Mouse (Mus musculus): ENCODE data around the gene Sdhaf1. TPM values are rescaled to one million over a fixed set of nuclear protein-coding genes. Genes with fewer than 3 reads are reported as not detected.

The Sdhaf1 gene
- total and polyA plus RNA-seq, 2 experiments from 2014 or later: 16.5 to 23.3 TPM

- Histone ChIP-seq H3K9me3 (replicated peaks; ENCODE audit: control insufficient read depth, low read length) (no peaks in the 10 kb centered on the region), H3K4me3 (ENCODE audit: low read depth, low read length) (no peak overlapping the region), H3K9ac (replicated peaks; ENCODE audit: low read depth, low read length) (no peak overlapping the region), H3K27ac (ENCODE audit: low read depth) (no peak overlapping the region), H3K4me1 (ENCODE audit: control insufficient read depth, insufficient read depth) (no peaks in the 10 kb centered on the region), H3K36me3 (replicated peaks; ENCODE audit: control insufficient read depth, insufficient read depth, low read length) (no peaks in the 10 kb centered on the region), H3K27me3 (ENCODE audit: control insufficient read depth, insufficient read depth, low read length) (no peaks in the 10 kb centered on the region), H3K4me2 (ENCODE audit: low read depth, low read length) (no peak overlapping the region)
- TF ChIP-seq CTCF (IDR thresholded peaks at IDR 0.05; ENCODE audit: low read depth): no peak
- TF ChIP-seq EP300 (IDR thresholded peaks at IDR 0.05; ENCODE audit: low read depth): no peak
- DNase-seq (ENCODE audit: low spot score): no peak
- WGBS: 76% methylated on average over 16 of the region's 16 CpGs
- no peak for ATAC-seq (ENCODE audit: insufficient read depth, low read depth)
These were observed 26.4 kb downstream of the Sdhaf1 start for GRCm38 (mm10) chr7:30297266-30297665.

- WGBS: 88% methylated on average over 15 of the region's 15 CpGs
- Histone ChIP-seq H3K4me3 (ENCODE audit: low read depth, low read length) (no peak overlapping the region), H3K27me3 (ENCODE audit: control insufficient read depth, insufficient read depth, low read length) (no peaks in the 10 kb centered on the region), H3K9ac (replicated peaks; ENCODE audit: low read depth, low read length) (no peak overlapping the region), H3K36me3 (replicated peaks; ENCODE audit: control insufficient read depth, insufficient read depth, low read length) (no peaks in the 10 kb centered on the region), H3K27ac (ENCODE audit: low read depth) (no peak overlapping the region), H3K4me2 (ENCODE audit: low read depth, low read length) (no peak overlapping the region), H3K9me3 (replicated peaks; ENCODE audit: control insufficient read depth, low read length) (no peaks in the 10 kb centered on the region), H3K4me1 (ENCODE audit: control insufficient read depth, insufficient read depth) (no peaks in the 10 kb centered on the region)
- no peak for TF ChIP-seq EP300 (IDR thresholded peaks at IDR 0.05; ENCODE audit: low read depth)
- TF ChIP-seq CTCF (IDR thresholded peaks at IDR 0.05; ENCODE audit: low read depth): no peak
- no peak for DNase-seq (ENCODE audit: low spot score)
- no peak for ATAC-seq (ENCODE audit: insufficient read depth, low read depth)
These were observed 26.9 kb downstream of the Sdhaf1 start for GRCm38 (mm10) chr7:30296816-30297215.

GRCm38 (mm10) chr7:30295103-30295502 is 28.6 kb downstream of the Sdhaf1 start:
- H3K4me3 ChIP-seq (ENCODE audit: low read depth, low read length): no peak overlapping the region
- ATAC-seq (ENCODE audit: insufficient read depth, low read depth) (peak; percentile 67; the same call in 1 of the 2 replicates), DNase-seq (ENCODE audit: low spot score) (peak; percentile 86)
- H3K27me3 ChIP-seq (ENCODE audit: control insufficient read depth, insufficient read depth, low read length): no peaks in the 10 kb centered on the region
- H3K4me1 ChIP-seq (ENCODE audit: control insufficient read depth, insufficient read depth): 0 out of 2 replicates have a peak, but pooled peaks cover 6% of the 10 kb centered on the region
- H3K9me3 ChIP-seq (replicated peaks; ENCODE audit: control insufficient read depth, low read length): no peaks in the 10 kb centered on the region
- H3K4me2 ChIP-seq (ENCODE audit: low read depth, low read length): no peak overlapping the region
- 32% methylated on average over 10 of the region's 10 CpGs for WGBS
- no peak overlapping the region for H3K27ac ChIP-seq (ENCODE audit: low read depth)
- H3K9ac ChIP-seq (replicated peaks; ENCODE audit: low read depth, low read length): no peak overlapping the region
- TF ChIP-seq EP300 (IDR thresholded peaks at IDR 0.05; ENCODE audit: low read depth): no peak
- TF ChIP-seq CTCF (IDR thresholded peaks at IDR 0.05; ENCODE audit: low read depth): no peak
- H3K36me3 ChIP-seq (replicated peaks; ENCODE audit: control insufficient read depth, insufficient read depth, low read length): no peaks in the 10 kb centered on the region

GRCm38 (mm10) chr7:30294296-30294695 is 29.4 kb downstream of the Sdhaf1 start:
- Histone ChIP-seq H3K36me3 (replicated peaks; ENCODE audit: control insufficient read depth, insufficient read depth, low read length) (no peaks in the 10 kb centered on the region), H3K4me2 (ENCODE audit: low read depth, low read length) (no peak overlapping the region), H3K4me1 (ENCODE audit: control insufficient read depth, insufficient read depth) (0 out of 2 replicates have a peak, but pooled peaks cover 6% of the 10 kb centered on the region), H3K4me3 (ENCODE audit: low read depth, low read length) (no peak overlapping the region), H3K27me3 (ENCODE audit: control insufficient read depth, insufficient read depth, low read length) (no peaks in the 10 kb centered on the region), H3K9me3 (replicated peaks; ENCODE audit: control insufficient read depth, low read length) (no peaks in the 10 kb centered on the region), H3K27ac (ENCODE audit: low read depth) (no peak overlapping the region), H3K9ac (replicated peaks; ENCODE audit: low read depth, low read length) (no peak overlapping the region)
- DNase-seq (ENCODE audit: low spot score): no peak
- 75% methylated on average over 5 of the region's 5 CpGs for WGBS
- TF ChIP-seq EP300 (IDR thresholded peaks at IDR 0.05; ENCODE audit: low read depth) (no peak), CTCF (IDR thresholded peaks at IDR 0.05; ENCODE audit: low read depth) (no peak)
- ATAC-seq (ENCODE audit: insufficient read depth, low read depth): no peak

- no peak for ATAC-seq (ENCODE audit: insufficient read depth, low read depth)
- Histone ChIP-seq H3K36me3 (replicated peaks; ENCODE audit: control insufficient read depth, insufficient read depth, low read length) (no peaks in the 10 kb centered on the region), H3K4me2 (ENCODE audit: low read depth, low read length) (no peak overlapping the region), H3K4me3 (ENCODE audit: low read depth, low read length) (no peak overlapping the region), H3K9me3 (replicated peaks; ENCODE audit: control insufficient read depth, low read length) (no peaks in the 10 kb centered on the region), H3K9ac (replicated peaks; ENCODE audit: low read depth, low read length) (no peak overlapping the region), H3K27me3 (ENCODE audit: control insufficient read depth, insufficient read depth, low read length) (no peaks in the 10 kb centered on the region), H3K27ac (ENCODE audit: low read depth) (no peak overlapping the region), H3K4me1 (ENCODE audit: control insufficient read depth, insufficient read depth) (0 out of 2 replicates have a peak, but pooled peaks cover 6% of the 10 kb centered on the region)
- DNase-seq (ENCODE audit: low spot score): no peak
- TF ChIP-seq CTCF (IDR thresholded peaks at IDR 0.05; ENCODE audit: low read depth): no peak
- TF ChIP-seq EP300 (IDR thresholded peaks at IDR 0.05; ENCODE audit: low read depth): no peak
- WGBS: 48% methylated on average over 13 of the region's 13 CpGs
These were observed 29.9 kb downstream of the Sdhaf1 start for GRCm38 (mm10) chr7:30293795-30294194.
